Mouse (Mus musculus) layer of hippocampus, postnatal 36 days (tissue): ENCODE data around the gene Gpr63. TPM values are rescaled to one million over a fixed set of nuclear protein-coding genes. Genes with fewer than 3 reads are reported as not detected.
A peak's percentile ranks its signal among the peaks of the same experiment; 100 is the strongest.
"Not testable (repeated sequence)": the region's sequence is repeated elsewhere in the genome, so short reads cannot be mapped to it uniquely, and the experiment has no call there.

ENCODE experiments used
- DNase-seq, 2 experiments: peaks; one replicate each; pipeline ENCODE4 v3.0.0; 2022
- total RNA-seq, 2 experiments: library from RNA; stranded (reverse); gene quantifications; 2 replicates each; pipeline ENCODE4 v1.2.3; 2021

The Gpr63 gene
- total RNA-seq = 10 to 100 TPM; 44.0 to 52.3 TPM

- peak; percentile 76 to 81 for DNase-seq
Measured at GRCm38 (mm10) chr4:24966299-24966991, at the start of gene Gpr63. Gpr63 (plus strand) TSS chr4:24966407.

GRCm38 (mm10) chr4:24920006-24920577, 46.1 kb upstream of the Gpr63 start:
- DNase-seq = no peak

GRCm38 (mm10) chr4:24924726-24925125, 41.5 kb upstream of the Gpr63 start:
- DNase-seq = no peak

- no peak for DNase-seq
Measured at GRCm38 (mm10) chr4:24928260-24928780, 37.9 kb upstream of the Gpr63 start.

GRCm38 (mm10) chr4:24928926-24929325, 37.3 kb upstream of the Gpr63 start:
- DNase-seq = no peak

GRCm38 (mm10) chr4:24942728-24943424, 23.3 kb upstream of the Gpr63 start:
- no peak for DNase-seq

GRCm38 (mm10) chr4:24965918-24966298, 299 bp upstream of the Gpr63 start:
- no peak for DNase-seq

- DNase-seq = no peak
Measured at GRCm38 (mm10) chr4:24967251-24967650, 1.0 kb downstream of the Gpr63 start.

GRCm38 (mm10) chr4:24978589-24978988, 12.4 kb downstream of the Gpr63 start:
- DNase-seq = no peak

GRCm38 (mm10) chr4:24985612-24986011, 19.4 kb downstream of the Gpr63 start:
- DNase-seq = no peak

GRCm38 (mm10) chr4:24991475-24991874, 25.3 kb downstream of the Gpr63 start:
- no peak for DNase-seq

- not testable (repeated sequence) for DNase-seq
Measured at GRCm38 (mm10) chr4:25009328-25009727, 43.1 kb downstream of the Gpr63 start.

- no peak for DNase-seq
Measured at GRCm38 (mm10) chr4:25011780-25012179, 45.6 kb downstream of the Gpr63 start.

- DNase-seq = no peak
Measured at GRCm38 (mm10) chr4:25012726-25013125, 46.5 kb downstream of the Gpr63 start.

GRCm38 (mm10) chr4:25015017-25015655, 48.9 kb downstream of the Gpr63 start:
- DNase-seq = no peak

GRCm38 (mm10) chr4:25028252-25028651, 62.0 kb downstream of the Gpr63 start:
- DNase-seq = no peak

GRCm38 (mm10) chr4:25028752-25029151, 62.5 kb downstream of the Gpr63 start:
- no peak for DNase-seq

GRCm38 (mm10) chr4:25029875-25030274, 63.7 kb downstream of the Gpr63 start:
- no peak for DNase-seq

GRCm38 (mm10) chr4:25035158-25035791, 69.1 kb downstream of the Gpr63 start:
- DNase-seq = no peak

- DNase-seq = no peak
Measured at GRCm38 (mm10) chr4:25035806-25036205, 69.6 kb downstream of the Gpr63 start.

- DNase-seq = no peak
Measured at GRCm38 (mm10) chr4:25037260-25037659, 71.1 kb downstream of the Gpr63 start.

- not testable (repeated sequence) for DNase-seq
Measured at GRCm38 (mm10) chr4:25055541-25055940, 89.3 kb downstream of the Gpr63 start.
